Mouse (Mus musculus) erythroblast, embryonic 14.5 days (primary cell): ENCODE results near the gene Bicdl1. TPM values are rescaled to one million over a fixed set of nuclear protein-coding genes. Genes with fewer than 3 reads are reported as not detected.

Experiments used
- H3K27me3 ChIP-seq: 2 replicates; pipeline ENCODE4 v1.6.1; 2012; ENCODE audit warnings: inconsistent platforms; ENCODE audit not compliant: control insufficient read depth
- H3K36me3 ChIP-seq: 2 replicates; pipeline ENCODE4 v1.6.1; 2012; ENCODE audit warnings: mild to moderate bottlenecking, inconsistent platforms; ENCODE audit not compliant: control insufficient read depth
- H3K4me1 ChIP-seq: 2 replicates; pipeline ENCODE4 v1.6.1; 2012; ENCODE audit warnings: inconsistent platforms; ENCODE audit not compliant: control insufficient read depth
- H3K4me3 ChIP-seq: replicated peaks from 2 replicates; pipeline ENCODE3; 2012; ENCODE audit warnings: moderate library complexity, mild to moderate bottlenecking, inconsistent platforms
- H3K9me3 ChIP-seq: 2 replicates; pipeline ENCODE4 v1.6.1; 2012; ENCODE audit warnings: low read length, inconsistent platforms, mixed read lengths; ENCODE audit not compliant: control insufficient read depth
- GATA1 ChIP-seq: IDR thresholded peaks from 2 replicates; pipeline ENCODE4 v1.6.1; 2012; ENCODE audit warnings: low read length, inconsistent platforms, mixed read lengths
- TAL1 ChIP-seq: IDR thresholded peaks from 3 replicates; pipeline ENCODE4 v1.6.1; 2012; ENCODE audit warnings: low read length, inconsistent platforms, mixed read lengths
- polyA plus RNA-seq: library from polyadenylated mRNA; stranded (reverse); fragments of >175 nt; gene quantifications from 2 replicates; pipeline ENCODE4 v1.2.3, GENCODE M21; 2012

Gene Bicdl1
- polyA plus RNA-seq, 1 experiment: 0.03 TPM

DNA sequence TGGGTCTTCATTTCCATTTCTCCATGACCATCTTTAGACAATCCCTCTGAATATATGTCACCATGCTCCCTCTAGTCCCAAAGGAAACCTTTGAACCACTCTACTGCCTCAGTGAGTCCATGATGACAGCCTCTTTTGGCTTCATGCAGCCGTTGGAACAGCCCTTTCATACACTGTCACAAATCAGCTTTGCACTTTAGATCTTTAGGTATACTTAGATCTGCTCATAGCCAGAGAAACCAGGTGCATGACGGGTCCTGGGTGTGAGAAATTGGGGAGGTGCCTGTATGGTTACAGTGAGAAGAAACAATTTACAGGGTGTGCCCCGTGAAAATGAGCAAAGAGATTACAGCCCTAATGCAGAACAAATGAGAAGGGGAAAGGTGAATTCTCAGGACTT is 14.3 kb downstream of the Bicdl1 start:
- H3K9me3 ChIP-seq: no peaks in the 10 kb centered on the region
- no peaks in the 10 kb centered on the region for H3K4me1 ChIP-seq
- no peaks in the 10 kb centered on the region for H3K27me3 ChIP-seq
- TF ChIP-seq GATA1 (no peak), TAL1 (no peak)
- no peak overlapping the region for H3K4me3 ChIP-seq
- H3K36me3 ChIP-seq: no peaks in the 10 kb centered on the region

DNA sequence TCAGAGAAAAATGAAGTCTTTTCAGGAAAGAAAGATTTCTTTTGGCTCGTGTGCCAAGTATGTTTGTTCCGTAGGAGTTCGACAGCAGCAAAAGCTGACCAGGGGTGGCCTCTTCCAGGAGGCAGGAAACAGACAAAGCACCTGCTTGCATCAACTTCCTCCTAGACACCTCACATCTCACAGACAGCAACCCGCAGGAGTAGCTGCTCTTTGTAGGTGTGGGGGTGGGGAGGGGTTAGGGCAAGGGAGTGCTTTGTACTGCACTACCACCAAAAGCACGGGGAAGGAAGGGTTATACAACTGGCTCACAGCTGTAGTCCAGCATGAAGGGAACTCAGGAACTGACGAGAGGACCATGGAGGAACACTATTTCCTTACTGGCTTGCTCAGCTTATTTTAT is 15.0 kb downstream of the Bicdl1 start:
- H3K9me3 ChIP-seq: no peaks in the 10 kb centered on the region
- H3K36me3 ChIP-seq: no peaks in the 10 kb centered on the region
- no peaks in the 10 kb centered on the region for H3K4me1 ChIP-seq
- no peaks in the 10 kb centered on the region for H3K27me3 ChIP-seq
- H3K4me3 ChIP-seq: no peak overlapping the region
- TF ChIP-seq GATA1 (no peak), TAL1 (no peak)

DNA sequence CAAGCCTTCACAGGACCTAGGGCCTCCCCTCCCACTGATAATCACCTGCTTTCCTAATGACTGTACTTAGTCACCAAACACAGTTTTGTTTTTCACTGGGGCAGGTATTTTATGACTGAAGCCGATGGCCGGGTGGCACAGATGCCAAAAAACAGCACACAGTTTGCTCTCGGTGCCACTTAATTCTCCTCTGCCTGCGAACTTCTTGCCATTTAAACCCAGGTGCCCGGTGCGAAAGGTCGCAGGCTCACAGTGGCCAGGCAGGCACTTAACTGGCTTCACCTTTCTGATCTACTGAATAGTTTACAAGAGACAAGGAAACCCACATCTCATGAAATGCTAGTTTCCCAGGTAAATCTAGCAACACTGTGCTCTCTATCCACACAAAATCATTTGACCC is 16.7 kb downstream of the Bicdl1 start:
- TF ChIP-seq GATA1 (no peak), TAL1 (no peak)
- Histone ChIP-seq H3K9me3 (no peaks in the 10 kb centered on the region), H3K36me3 (no peaks in the 10 kb centered on the region)

DNA sequence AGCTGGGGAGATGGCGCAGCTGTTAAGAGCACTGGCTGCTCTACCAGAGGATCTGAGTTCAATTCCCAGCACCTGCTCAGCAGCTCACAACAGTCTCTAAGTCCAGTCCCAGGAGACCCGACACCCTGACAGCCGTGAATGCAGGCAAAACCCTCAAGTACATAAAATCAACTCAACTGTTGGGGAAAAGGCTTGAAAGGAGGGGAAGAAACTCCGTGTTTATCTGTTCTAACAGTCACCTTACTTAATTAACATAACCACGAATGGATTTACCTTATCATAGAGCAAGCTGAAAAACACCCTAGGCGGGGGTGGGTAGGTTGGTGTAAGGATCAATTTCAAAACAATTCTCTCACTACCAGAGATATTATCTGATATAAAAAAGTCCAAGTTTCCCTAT is 18.9 kb downstream of the Bicdl1 start:
- no peaks in the 10 kb centered on the region for H3K9me3 ChIP-seq
- H3K36me3 ChIP-seq: no peaks in the 10 kb centered on the region
- no peaks in the 10 kb centered on the region for H3K27me3 ChIP-seq
- H3K4me3 ChIP-seq: no peak overlapping the region
- H3K4me1 ChIP-seq: no peaks in the 10 kb centered on the region
- TF ChIP-seq GATA1 (no peak), TAL1 (no peak)

More for the DNA sequence above, 16.7 kb downstream of the Bicdl1 start:
- H3K4me1 ChIP-seq: no peaks in the 10 kb centered on the region
- no peak overlapping the region for H3K4me3 ChIP-seq
- H3K27me3 ChIP-seq: no peaks in the 10 kb centered on the region

DNA sequence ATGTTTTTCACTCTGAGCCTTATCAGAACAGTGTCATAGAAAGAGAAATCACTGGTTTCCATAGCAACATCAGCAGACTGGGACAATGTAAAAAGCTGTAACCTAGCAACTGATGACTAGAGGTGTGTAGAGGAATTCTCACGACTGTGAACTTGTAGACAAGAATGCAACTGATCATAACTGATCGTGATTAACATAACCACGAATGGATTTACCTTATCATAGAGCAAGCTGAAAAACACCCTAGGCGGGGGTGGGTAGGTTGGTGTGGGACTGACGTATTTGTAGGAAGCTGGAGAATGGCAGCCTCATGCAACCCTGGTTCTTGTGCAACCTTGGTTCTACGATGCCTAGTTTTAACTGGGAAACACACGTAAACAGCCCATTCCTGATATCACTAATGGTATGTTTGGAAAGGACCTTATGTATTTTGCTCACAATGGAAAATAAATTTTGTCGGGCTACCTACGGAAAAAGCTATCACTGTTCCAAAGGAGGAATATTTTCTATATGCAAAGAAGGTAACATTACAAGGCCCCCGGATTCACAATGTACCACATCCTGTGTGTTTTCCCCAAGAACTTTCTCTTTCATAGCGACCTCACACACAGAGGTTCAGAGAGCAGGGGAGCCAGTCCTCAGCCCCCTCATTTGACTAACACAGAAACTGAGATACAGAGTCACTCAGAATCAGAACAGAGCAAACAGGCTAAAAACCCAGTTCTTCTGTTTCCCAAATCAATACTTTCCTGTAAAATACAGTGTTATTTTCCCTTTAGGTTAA is 19.6 kb downstream of the Bicdl1 start:
- no peak for TF ChIP-seq GATA1
- no peak for TF ChIP-seq TAL1

DNA sequence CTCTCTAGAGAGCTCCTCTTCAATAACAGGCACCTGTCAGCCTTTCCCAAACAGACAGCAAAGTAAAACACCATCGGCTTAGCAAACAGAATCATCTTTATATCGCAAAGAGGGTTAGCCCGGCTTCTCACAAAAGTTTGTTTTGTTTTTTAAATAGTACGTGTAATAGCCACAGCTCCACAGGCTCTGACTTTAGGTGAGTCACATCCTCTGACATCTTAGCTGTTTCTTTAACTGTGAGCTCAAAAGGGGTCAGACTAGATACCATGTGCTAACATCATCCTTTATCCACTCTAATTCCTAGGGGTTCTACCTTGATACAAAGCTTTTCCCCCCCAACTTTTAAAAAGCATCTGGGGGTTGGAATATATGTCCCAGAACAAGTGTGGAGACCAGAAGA is 21.2 kb downstream of the Bicdl1 start:
- TF ChIP-seq GATA1 (no peak), TAL1 (no peak)
- Histone ChIP-seq H3K36me3 (no peaks in the 10 kb centered on the region), H3K4me1 (no peaks in the 10 kb centered on the region), H3K27me3 (no peaks in the 10 kb centered on the region), H3K4me3 (no peak overlapping the region), H3K9me3 (no peaks in the 10 kb centered on the region)

More for the DNA sequence above, 19.6 kb downstream of the Bicdl1 start:
- H3K9me3 ChIP-seq: no peaks in the 10 kb centered on the region
- no peak overlapping the region for H3K4me3 ChIP-seq
- no peaks in the 10 kb centered on the region for H3K4me1 ChIP-seq
- no peaks in the 10 kb centered on the region for H3K36me3 ChIP-seq
- no peaks in the 10 kb centered on the region for H3K27me3 ChIP-seq

DNA sequence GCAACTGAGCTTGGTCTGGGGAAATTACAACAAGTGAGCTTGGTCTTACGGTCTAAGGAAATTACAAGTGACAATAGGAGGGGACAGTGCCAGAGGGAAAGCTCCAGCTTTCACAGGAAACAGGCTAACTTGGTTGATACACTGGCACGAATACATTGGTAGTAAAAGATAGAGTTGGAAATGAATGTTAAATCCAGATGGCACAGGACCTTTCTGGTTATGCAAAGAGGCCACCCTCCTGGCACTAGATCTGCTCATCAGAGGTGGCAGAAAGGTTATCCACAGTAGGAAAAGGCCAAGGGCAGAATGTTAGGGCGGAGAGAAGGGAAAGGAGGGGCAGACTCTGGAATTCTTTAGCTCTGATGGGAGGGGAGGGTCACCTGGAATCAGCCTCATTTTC is 22.5 kb downstream of the Bicdl1 start:
- Histone ChIP-seq H3K9me3 (no peaks in the 10 kb centered on the region), H3K36me3 (no peaks in the 10 kb centered on the region), H3K4me3 (no peak overlapping the region), H3K4me1 (no peaks in the 10 kb centered on the region), H3K27me3 (no peaks in the 10 kb centered on the region)
- TF ChIP-seq GATA1 (no peak), TAL1 (no peak)

DNA sequence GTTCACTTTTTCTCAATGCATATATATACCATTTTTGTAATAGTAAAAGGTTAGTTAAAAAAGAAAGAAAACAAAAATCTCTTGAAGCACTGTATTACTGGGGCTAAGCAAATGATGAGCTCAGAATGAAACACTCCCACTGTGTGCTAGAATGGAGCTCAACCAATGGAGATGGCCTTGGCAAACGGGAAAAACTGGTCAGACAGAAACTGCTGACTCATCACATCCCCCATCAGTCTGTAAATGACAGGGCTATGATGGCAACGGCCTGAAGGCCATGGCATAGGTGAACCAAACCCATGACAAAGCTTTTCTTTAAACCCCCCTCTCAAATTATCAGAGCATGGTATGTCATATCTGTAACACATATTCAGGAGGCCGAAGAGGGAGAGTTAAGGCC is 29.4 kb downstream of the Bicdl1 start:
- H3K27me3 ChIP-seq: no peaks in the 10 kb centered on the region
- H3K9me3 ChIP-seq: no peaks in the 10 kb centered on the region
- H3K4me1 ChIP-seq: no peaks in the 10 kb centered on the region
- no peaks in the 10 kb centered on the region for H3K36me3 ChIP-seq
- TF ChIP-seq TAL1: no peak
- no peak for TF ChIP-seq GATA1
- H3K4me3 ChIP-seq: no peak overlapping the region

DNA sequence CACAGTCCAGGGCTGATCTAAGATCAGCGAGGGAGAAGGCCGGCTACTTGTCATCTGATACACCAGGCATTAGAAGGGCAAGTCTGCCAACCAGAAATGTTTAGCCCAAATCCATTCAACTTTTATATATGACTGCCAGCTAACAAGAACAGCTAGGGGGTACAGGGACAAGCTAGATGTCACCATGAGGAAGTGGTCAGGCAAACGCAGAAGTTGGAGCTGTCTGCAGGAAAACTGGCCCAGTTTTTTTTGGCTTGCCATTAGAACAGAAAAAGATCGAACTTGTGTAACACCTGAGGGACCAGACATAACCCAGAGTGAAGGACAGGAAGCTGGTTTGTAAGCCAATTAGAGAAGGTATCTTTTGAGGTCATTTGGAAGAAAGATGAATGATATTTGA is 30.2 kb downstream of the Bicdl1 start:
- H3K27me3 ChIP-seq: no peaks in the 10 kb centered on the region
- no peaks in the 10 kb centered on the region for H3K36me3 ChIP-seq
- no peak for TF ChIP-seq GATA1
- TF ChIP-seq TAL1: no peak
- no peaks in the 10 kb centered on the region for H3K9me3 ChIP-seq
- no peaks in the 10 kb centered on the region for H3K4me1 ChIP-seq
- H3K4me3 ChIP-seq: no peak overlapping the region

DNA sequence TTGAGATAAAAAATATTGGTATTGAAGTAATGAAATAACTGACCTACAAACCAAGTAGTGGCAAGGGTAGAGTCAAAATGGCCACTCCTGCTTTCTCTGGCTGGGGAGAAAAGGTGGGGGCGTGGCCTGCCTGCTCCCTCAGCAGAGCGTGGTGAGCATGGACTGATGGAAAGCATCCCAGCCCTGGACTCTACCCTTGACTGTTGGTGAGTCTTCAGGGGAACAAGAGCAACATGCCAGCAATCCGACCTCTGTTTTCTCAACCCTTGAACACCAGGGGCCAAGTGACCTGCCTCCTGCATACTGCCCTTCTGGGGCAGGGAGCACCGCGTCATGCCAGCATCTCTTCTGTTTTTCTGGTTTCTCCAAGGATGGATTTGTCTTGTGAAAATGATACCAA is 34.6 kb downstream of the Bicdl1 start:
- Histone ChIP-seq H3K9me3 (no peaks in the 10 kb centered on the region), H3K4me3 (no peak overlapping the region), H3K27me3 (no peaks in the 10 kb centered on the region), H3K4me1 (no peaks in the 10 kb centered on the region), H3K36me3 (no peaks in the 10 kb centered on the region)
- TF ChIP-seq GATA1: no peak
- TF ChIP-seq TAL1: no peak
